Mouse (Mus musculus) MEL (cell line): ENCODE results near the gene Cpm.

Experiments used
- CHD2 ChIP-seq: IDR thresholded peaks from 2 replicates; pipeline ENCODE4 v1.6.1; 2011; ENCODE audit warnings: low read length, improper control_type of control experiment
- CTCF ChIP-seq, 3 experiments: IDR thresholded peaks in 2 of 3; conservative IDR thresholded peaks in 1 of 3; 2 replicates each; pipeline ENCODE4 v1.5.1; 2011 to 2012; ENCODE audit warnings: low read length in 3 of 3, low read depth in 2 of 3, mild to moderate bottlenecking in 2 of 3, improper control_type of control experiment in 1 of 3, inconsistent platforms in 1 of 3, mixed read lengths in 1 of 3, moderate library complexity in 1 of 3; ENCODE audit not compliant: control insufficient read depth in 1 of 3, insufficient read depth in 1 of 3, poor library complexity in 1 of 3, severe bottlenecking in 1 of 3
- E2F4 ChIP-seq: IDR thresholded peaks from 2 replicates; pipeline ENCODE4 v1.6.1; 2011; ENCODE audit warnings: low read depth, low read length, improper control_type of control experiment, borderline replicate concordance
- EP300 ChIP-seq, 2 experiments: IDR thresholded peaks; 2 replicates each; pipeline ENCODE4 v1.6.1; 2011; ENCODE audit warnings: improper control_type of control experiment in 2 of 2, low read length in 2 of 2, low read depth in 1 of 2, mild to moderate bottlenecking in 1 of 2
- GABPA ChIP-seq: IDR thresholded peaks from 2 replicates; pipeline ENCODE4 v1.6.1; 2012; ENCODE audit warnings: low read depth, mild to moderate bottlenecking, inconsistent platforms, low read length, improper control_type of control experiment, moderate library complexity
- HCFC1 ChIP-seq: IDR thresholded peaks from 2 replicates; pipeline ENCODE4 v1.6.1; 2012; ENCODE audit warnings: low read depth, mild to moderate bottlenecking, inconsistent platforms, low read length, improper control_type of control experiment, moderate library complexity
- MAFK ChIP-seq: IDR thresholded peaks from 2 replicates; pipeline ENCODE4 v1.6.1; 2011; ENCODE audit warnings: low read depth, mild to moderate bottlenecking, low read length, improper control_type of control experiment, borderline replicate concordance
- NELFE ChIP-seq: IDR thresholded peaks from 2 replicates; pipeline ENCODE4 v1.6.1; 2011; ENCODE audit warnings: low read depth, low read length, improper control_type of control experiment
- POLR2A ChIP-seq, 2 experiments: IDR thresholded peaks; 2 replicates each; pipeline ENCODE4 v1.6.1; 2011 to 2012; ENCODE audit warnings: low read length in 2 of 2, mild to moderate bottlenecking in 2 of 2, control low read depth in 1 of 2, improper control_type of control experiment in 1 of 2, low read depth in 1 of 2, moderate library complexity in 1 of 2; ENCODE audit not compliant: control insufficient read depth in 1 of 2, insufficient read depth in 1 of 2, poor library complexity in 1 of 2
- USF1 ChIP-seq: IDR thresholded peaks from 2 replicates; pipeline ENCODE4 v1.6.1; 2014; ENCODE audit warnings: low read depth, mild to moderate bottlenecking, inconsistent platforms, low read length, improper control_type of control experiment, moderate library complexity

GRCm38 (mm10) chr10:117691389-117691968 lies 62.2 kb downstream of the Cpm start:
- TF ChIP-seq CTCF (IDR thresholded peaks at IDR 0.05 in 2 of 3, conservative IDR thresholded peaks at IDR 0.05 in 1 of 3; ENCODE audit: control insufficient read depth in 1 of 3, insufficient read depth in 1 of 3, low read depth in 2 of 3, low read length in 3 of 3, poor library complexity in 1 of 3, severe bottlenecking in 1 of 3) (no peak), USF1 (no peak), POLR2A (IDR thresholded peaks at IDR 0.05; ENCODE audit: control insufficient read depth in 1 of 2, insufficient read depth in 1 of 2, low read depth in 1 of 2, low read length in 2 of 2, poor library complexity in 1 of 2) (no peak), GABPA (no peak), MAFK (no peak), EP300 (IDR thresholded peaks at IDR 0.05; ENCODE audit: low read depth in 1 of 2, low read length in 2 of 2) (no peak), CHD2 (no peak), HCFC1 (no peak), E2F4 (no peak), NELFE (no peak)
